Mouse (Mus musculus) G1E (cell line): ENCODE results near the gene Urad.

ENCODE experiments used
- CTCF ChIP-seq: IDR thresholded peaks from 2 replicates; pipeline ENCODE4 v1.5.1; 2012; ENCODE audit warnings: low read depth, low read length, inconsistent platforms, mixed read lengths
- GATA1 ChIP-seq: IDR thresholded peaks from 2 replicates; pipeline ENCODE4 v1.6.1; 2012; ENCODE audit warnings: borderline replicate concordance, low read length, inconsistent platforms, mixed read lengths
- GATA2 ChIP-seq: IDR thresholded peaks from 2 replicates; pipeline ENCODE4 v1.6.1; 2012; ENCODE audit warnings: low read depth, low read length, inconsistent platforms, borderline replicate concordance
- TAL1 ChIP-seq: conservative IDR thresholded peaks from 2 replicates; pipeline ENCODE4 v1.6.1; 2012; ENCODE audit warnings: low read depth, low read length, inconsistent platforms, mixed read lengths

DNA sequence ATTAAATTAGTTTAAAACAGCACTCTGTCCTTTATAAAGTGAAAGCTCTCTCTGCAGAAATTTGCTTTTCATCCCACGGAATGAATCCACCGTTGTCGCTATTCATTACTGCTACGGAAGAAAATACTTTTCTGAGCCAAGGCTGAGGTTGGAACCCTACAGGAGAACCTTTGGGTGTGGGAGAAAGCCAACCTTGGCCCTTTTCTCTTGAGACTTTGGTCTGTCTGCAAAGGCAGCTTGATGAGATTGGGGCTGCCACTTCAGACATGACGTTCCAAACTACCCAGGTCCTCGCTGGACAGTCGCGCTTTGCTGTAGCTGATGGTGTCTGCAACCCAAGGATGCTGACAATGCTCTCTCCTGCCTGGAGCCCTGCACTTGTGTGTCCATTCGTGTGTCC, 13.8 kb downstream of the Urad start:
- TF ChIP-seq CTCF (no peak), GATA1 (no peak), TAL1 (no peak), GATA2 (no peak)
